Mouse (Mus musculus): ENCODE results near the gene Tmem117. TPM values are rescaled to one million over a fixed set of nuclear protein-coding genes. Genes with fewer than 3 reads are reported as not detected.

The Tmem117 gene
- total RNA-seq, 2 experiments from 2014 or later: 3.1 to 3.3 TPM

DNA sequence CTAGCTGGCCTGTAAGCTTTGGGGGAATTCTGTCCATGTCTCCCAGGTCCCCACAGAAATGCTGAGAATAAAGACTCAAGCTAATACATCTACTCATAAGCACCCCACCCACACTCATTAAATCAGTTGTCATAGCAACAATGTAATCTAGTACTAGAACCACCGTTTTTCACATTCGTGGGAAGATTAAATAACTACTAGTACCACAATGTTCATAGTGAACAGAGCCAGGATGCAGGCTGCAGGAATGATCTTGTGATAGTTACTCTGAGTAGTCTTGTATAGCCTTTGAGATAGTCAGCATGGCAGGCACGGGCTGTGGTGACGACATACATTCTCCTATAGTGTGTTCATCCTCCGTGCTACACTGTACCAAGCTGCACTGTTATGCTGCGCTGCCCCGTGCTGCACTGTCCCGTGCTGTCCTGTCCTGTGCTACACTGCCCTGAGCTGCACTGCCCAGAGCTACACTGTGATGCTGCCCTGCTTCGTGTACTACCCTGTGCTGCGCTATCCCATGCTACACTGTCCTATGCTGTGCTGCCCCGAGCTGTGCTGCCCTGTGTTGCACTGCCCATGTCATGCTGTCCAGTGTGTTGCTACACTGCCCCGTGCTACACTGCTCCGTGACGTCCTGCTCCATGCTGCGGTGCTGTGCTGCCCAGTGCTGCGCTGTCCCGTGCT lies 507.0 kb downstream of the Tmem117 start:
- no peak for DNase-seq (ENCODE audit: low spot score in 2 of 2)

DNA sequence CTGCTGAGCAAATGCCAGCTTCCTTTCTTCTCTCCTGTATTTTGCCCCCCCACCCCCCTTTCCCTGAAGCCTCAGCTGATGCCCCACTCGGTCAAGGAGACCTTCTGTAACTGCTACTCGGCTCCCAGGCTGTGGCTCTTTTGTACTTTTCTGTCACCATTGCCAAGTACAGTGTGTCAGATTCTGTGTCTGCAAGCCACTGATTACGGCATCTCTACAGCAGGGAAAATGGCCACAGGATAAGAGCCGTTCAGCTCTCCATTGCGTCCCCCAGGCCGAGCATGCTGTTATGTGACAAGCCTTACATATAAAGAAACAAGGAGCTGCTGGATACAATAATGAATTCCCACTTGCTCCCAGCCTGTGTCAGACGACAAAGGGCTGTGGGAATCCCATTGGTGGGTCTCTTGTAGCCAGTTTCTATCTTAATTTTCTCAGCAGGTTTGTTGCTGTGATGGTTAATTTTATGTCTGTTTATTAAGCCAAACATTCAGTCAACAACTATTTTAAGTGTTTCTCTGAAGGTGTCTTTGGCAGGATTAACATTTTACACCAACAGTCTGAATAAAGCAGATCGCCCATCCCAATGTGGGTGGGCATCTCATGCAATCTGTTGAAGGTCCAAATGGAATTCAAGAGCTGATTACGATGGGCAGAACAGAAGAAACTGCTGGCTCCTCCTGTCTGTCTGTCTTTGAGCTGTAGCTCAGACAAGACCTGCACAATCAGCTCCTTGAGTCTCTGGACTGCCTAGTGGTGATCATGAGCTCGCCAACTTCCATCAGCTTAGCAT lies 508.2 kb downstream of the Tmem117 start:
- no peak for DNase-seq (ENCODE audit: low spot score in 2 of 2)

- DNase-seq (ENCODE audit: low spot score in 2 of 2): no peak
Measured at GRCm38 (mm10) chr15:95138709-95139409, 509.8 kb downstream of the Tmem117 start.

DNA sequence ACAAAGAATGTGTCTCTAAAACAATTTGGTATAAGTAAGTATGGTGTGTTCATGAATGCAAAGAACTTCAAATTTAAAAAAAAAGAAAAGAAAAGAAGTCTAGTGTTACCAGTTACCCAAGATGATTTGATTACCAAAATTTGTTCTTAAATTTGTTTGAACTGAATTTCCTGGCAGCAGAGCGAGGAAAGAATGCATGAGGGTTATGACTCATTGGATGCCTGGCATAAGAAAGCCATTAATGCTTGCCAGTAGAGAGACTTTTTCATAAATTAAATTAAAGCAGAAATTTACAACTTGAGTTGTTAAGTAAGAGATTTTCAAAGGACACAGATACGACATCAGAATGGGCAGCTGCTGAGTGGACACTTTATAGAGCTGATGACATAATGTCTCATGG lies 515.1 kb downstream of the Tmem117 start:
- DNase-seq (ENCODE audit: low spot score in 2 of 2): no peak

GRCm38 (mm10) chr15:95145118-95145517 lies 516.1 kb downstream of the Tmem117 start:
- no peak for DNase-seq (ENCODE audit: low spot score in 2 of 2)

Other genes starting within 250 kb of the Tmem117 start
- gene Adamts20, start 163.8 kb upstream of the Tmem117 start, total RNA-seq (2021): 1 to 10 TPM; 1.7 to 2.3 TPM
- gene Pus7l, start 85.7 kb upstream of the Tmem117 start, total RNA-seq (2021): 1 to 10 TPM; 3.4 to 3.6 TPM
- gene Irak4, start 85.6 kb upstream of the Tmem117 start, total RNA-seq (2021): 10 to 100 TPM in 1 of 2 experiments, 1 to 10 TPM in 1; 9.8 to 11.1 TPM
- gene Twf1, start 39.3 kb upstream of the Tmem117 start, total RNA-seq (2021): 10 to 100 TPM; 81.2 to 87.1 TPM